Mouse (Mus musculus): ENCODE measurements around the gene Ifit2. TPM values are rescaled to one million over a fixed set of nuclear protein-coding genes. Genes with fewer than 3 reads are reported as not detected.

Gene Ifit2
- 1 to 10 TPM; 1.2 to 1.4 TPM for total RNA-seq (2021)
- long read RNA-seq, experiment 1 = 0 reads
- long read RNA-seq, experiment 2, partial matches to known transcripts = 2 of 2 reads
- long read RNA-seq, experiment 2, other reads (novel, unspliced or antisense) = 0 of 2 reads

DNA sequence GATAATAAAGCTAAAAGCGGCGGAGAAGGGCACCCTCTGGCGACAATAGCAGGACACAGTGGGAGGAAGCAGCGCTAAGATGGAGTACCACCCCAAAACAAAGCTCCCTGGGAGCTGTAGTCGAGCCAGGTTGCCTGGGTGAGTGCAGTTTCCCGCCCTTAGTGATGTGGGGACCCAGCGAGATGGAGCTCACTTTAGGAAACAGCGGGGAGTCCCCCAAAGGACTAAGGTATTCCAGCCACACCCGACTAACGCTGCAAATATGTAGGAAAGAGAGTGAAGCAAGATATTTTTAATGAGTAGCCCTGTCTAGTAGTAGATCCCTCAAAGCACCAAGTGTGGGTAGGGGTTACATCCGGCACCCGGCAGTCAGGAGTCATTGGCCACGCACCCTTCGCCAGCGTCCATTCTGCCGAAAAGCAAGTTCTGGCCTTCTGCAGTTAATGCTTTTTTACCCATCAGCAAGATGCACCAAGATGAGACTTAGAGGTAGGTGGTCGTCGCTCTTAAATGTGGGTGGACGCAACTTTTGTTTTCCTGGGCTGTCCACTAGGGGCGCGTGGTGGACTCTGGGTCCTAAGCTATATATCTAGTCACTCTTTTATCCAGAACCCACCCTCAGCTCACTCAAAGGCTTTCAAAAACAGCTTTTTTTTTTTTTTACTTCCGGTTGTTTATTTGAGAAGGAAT, at the start of gene Ifit2:
Ifit2 (plus strand) TSS at position 161 of the 690 bp plus-strand sequence.
- peak; percentile 49 to 57 for DNase-seq
- intact Hi-C loops (cut with DNase I) = no loop called here

DNA sequence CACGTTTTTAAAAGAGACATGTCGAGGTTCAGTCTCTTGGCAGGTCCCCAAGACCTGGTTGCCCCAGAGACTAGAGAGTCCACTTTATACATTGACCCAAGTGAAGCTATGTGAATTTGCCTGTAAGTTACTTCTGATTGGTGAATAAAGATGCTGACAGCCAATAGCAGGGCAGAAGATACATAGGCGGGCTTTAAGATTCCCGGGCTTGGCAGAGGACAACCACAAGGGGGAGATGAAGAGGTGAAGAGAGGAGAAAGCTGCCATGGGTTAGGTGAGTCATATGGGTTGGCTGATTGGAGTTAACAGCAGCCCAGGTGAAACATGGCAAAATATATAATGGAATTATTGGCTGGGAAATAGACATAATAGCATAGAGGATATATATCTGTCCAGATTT, 49.7 kb upstream of the Ifit2 start:
- intact Hi-C loops (cut with DNase I) = no loop called here
- peak; percentile 40 to 52 for DNase-seq

DNA sequence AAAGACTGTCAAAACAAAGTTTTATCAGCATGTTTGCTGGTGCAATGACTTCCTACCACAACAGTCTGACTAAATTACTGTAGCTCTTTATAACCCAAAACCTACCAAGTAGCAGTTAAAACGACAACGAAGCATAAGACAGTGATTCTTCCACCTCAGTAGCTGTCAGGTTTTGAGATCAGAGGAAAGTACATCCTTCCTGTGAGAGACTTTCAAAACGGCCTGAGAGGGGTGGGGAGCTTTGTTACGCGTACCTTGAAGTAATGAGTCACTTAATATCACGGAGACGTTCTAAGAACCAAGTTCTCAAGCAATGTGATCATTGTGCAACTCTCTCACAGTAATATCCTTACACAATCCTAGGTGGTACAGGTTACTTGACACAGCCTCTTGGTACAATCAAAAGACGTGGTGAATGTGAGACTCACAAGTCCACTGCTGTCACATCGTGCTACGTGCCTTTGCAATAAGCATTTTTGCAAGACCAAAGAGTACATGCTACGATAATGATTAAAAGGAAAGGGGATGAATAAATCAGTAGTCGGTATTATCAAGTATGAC, 45.3 kb upstream of the Ifit2 start:
- no peak for DNase-seq
- intact Hi-C loops (cut with DNase I) = no loop called here

DNA sequence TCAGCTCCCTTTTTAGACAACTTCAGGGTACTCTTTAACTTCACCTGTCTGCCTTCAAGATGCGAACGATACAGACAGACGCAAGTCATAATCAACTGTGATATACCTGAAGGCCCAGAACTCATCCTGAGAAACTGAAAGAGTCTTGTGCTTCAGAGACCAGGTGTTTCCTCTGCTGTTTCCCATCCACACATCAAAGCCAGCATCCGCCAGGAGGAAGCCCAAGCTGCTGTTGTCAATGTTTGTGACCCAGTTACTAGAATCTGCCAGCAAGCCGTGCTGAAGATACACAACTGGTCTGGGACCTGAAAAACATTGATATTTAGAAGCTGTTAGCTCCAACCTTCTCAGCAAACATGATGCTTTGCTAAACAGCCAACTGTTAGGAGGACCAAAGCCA, 39.8 kb upstream of the Ifit2 start:
- intact Hi-C loops (cut with DNase I) = no loop called here
- no peak for DNase-seq

DNA sequence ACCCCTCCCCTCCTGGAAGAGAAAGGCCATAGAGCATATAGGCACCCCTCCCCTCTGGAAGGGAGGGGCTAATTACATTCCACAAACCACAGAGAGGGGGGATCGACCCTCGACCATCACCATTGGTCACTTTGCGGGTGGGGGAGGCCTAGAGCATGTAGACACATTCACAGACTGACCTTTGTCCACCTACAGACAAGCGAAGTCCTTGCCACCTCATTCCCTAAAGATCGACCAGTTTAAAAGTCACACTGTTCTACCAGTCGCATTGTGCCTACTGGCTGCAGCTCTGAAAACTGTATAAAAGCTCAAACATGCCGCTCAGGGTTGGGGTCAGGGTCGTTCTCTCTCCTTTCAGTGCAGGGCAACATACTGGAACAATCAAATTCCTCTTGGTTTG, 39.0 kb upstream of the Ifit2 start:
- intact Hi-C loops (cut with DNase I) = no loop called here
- no peak for DNase-seq

DNA sequence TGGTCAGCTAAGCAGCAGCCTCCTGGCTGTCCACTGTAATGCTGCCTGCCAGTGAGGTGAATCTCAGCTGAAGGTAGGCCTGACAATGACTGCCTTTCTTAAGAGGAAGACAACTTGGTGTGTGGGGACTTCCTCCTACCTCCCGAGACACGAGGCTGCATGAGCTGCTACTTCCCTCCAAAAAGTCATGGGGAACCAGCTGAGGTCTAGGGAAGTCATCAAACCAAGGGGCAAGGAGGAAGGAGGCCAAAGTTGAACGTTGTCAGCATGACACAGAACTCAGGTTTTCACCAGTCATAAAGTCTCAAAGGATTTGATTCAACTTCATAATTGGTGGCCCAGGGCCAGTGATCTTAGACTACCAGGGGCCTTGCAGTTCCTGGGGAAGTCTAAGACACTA, 34.8 kb upstream of the Ifit2 start:
- intact Hi-C loops (cut with DNase I) = no loop called here
- no peak for DNase-seq

DNA sequence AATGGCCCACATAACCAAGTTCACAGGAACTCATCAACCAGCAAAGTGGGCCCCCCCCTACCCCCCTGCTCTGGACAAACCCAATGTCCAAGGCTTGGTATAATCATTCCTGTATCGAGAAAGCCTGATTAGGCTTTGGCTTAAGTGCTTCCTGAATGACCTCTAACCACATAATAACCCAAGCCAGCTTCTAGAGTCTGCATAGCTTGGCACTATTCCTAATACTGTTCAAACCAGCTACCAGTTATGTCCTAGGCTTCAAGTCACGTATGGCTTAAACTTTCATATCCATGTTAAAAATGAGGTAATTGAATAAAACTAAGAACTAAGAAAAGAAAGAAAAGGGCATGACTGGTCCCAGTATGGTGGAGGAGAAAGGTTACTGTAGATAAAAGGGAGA, 34.1 kb upstream of the Ifit2 start:
- intact Hi-C loops (cut with DNase I) = no loop called here
- no peak for DNase-seq

DNA sequence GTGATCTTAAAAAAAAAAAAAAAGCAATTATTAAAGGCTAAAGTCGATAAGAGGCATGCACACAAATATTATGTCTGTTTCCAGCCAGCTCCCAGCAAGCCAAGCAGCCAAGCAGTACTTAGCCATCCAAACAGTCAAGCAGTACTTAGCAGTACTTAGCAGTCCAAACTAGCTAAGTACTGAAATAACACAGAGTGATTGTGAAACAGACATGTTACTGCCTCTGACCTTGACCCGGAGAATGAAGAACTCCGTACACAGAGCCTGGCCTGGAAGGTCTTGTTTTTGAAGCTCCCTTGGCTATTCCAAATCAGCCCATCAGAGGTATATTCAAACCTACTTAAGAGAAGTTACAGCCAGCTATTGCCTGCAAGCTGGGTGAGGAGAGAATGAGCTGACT, 33.3 kb upstream of the Ifit2 start:
- no peak for DNase-seq
- intact Hi-C loops (cut with DNase I) = no loop called here

DNA sequence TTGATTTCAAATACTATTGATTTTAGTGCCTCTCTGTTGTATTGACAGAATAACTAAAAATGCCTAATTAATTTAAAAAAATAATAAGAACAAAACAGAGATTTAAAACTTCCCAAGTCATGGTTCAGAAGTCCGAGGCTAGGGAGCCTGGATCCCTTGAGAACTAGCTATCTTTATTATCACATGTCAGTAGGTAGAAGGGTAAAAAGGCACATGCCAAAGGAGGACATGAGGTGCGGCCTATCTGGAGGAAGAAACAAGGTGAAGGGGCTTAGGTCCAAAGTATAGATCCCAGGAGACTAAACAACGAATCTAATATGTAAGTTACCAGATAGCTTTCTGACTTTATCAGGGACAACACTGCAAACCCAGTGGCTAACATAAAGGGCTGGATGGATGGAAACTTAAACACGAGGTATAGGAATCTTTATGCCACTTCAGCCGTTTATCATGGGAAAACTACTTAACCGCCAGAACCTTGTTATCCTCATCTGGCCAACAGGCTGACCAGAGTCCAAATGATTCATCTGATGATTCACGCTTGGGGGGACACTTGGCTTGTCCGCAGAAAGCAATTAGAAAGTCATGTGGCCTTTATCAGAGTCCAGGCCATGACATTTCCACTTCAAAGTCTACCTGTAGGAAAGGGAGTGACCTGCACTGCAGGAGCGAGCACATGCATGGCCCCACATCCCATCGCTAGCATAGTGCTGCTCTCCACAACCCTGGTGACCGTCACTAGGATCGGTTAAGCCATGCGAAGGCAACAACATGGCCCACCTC, 32.5 kb upstream of the Ifit2 start:
- intact Hi-C loops (cut with DNase I) = no loop called here
- no peak for DNase-seq

DNA sequence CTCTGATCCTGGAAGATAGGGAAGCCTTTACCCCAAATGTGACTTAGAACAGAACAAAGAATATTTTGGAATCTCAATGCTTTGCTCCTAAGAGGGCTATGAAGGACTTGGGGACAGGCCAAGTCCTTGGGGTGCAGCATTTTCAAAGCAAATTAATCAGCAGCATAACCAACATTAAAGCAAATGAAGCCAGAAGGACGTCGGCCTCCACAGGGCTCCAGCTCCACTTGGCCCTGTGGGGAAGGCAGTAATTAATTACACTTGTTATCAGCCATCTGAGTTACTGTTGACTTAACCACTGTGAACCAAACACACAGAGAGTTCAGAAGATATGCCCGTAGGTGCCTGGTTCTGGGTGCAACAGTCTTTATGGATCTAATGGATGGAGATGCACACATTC, 31.7 kb upstream of the Ifit2 start:
- intact Hi-C loops (cut with DNase I) = no loop called here
- DNase-seq = no peak

DNA sequence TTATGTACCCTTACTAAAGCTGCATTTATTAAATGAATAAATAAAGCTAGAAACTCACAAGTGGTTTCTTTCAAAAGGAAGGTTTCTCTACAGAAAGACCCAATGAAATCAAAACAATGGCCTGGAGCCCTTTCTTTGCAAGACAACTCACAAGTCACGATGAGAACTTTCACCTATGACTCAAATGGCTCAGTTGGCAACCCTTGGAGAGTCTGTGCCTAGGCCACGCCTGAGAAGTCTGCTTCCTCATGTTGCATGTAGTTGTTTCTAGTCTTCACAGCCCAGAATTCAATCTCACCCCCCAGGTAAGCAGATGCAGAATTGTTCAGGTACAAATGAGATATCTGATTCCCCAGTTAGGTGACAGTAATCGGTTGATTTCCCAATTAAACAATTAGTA, 30.8 kb upstream of the Ifit2 start:
- intact Hi-C loops (cut with DNase I) = no loop called here
- no peak for DNase-seq

DNA sequence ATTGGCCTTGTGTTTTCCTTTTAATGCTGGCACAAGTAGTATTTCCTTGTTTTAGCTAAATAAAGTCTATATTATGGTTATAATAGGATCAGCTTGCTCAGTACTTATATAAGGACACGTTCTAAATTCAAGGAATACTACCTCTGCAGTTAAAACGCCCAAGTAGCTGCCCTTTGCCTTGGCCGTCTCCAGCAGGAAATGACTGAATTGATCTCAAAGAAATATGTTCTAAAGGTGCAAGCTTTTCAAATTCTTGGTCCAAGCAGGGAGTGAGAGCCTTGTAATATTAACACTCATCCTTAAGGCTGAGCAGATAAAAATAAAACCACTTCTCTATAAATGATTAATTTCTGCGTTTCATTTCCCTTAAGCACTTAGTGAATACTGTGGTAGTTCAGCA, 30.4 kb upstream of the Ifit2 start:
- no peak for DNase-seq
- intact Hi-C loops (cut with DNase I) = no loop called here

DNA sequence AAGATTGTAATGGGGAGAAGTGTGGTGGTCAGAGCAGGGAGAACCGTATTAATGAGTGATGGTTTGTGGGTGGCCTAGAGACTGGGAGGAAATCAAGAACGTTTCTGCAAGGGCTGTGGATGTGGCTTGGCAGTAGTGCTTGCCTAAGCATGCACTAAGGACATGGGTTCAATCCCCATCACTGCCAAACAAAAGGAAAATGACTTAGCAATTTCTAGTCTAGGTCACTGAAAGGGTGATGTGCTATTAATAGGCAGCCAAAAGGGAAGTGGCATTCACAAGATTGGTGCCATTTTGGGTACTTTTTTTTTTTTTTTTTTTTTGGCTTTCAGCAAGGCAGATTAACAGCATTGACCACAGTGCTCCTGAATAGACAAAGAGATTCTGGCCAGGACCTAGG, 29.1 kb upstream of the Ifit2 start:
- intact Hi-C loops (cut with DNase I) = no loop called here

DNA sequence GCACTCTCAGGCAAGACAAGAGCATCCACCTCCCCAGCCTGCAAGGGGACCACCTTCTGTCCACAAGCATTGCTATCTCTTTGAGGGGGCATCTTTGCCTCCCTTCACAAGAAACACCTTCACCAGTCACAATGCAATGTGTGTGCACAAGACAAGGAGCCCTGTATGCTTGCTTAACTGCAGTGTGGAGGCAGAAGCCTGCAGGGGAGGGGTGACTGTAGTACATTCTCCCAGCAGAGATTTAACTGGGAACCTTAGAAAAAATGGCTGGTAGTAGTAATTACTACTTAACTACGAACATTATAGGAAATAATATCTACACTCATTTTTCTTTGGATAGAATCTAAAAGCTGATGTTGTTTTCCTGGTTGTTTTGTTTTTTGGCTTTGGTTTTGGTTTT, 28.5 kb upstream of the Ifit2 start:
- intact Hi-C loops (cut with DNase I) = no loop called here
- no peak for DNase-seq

More for the DNA sequence above, 29.1 kb upstream of the Ifit2 start:
- no peak for DNase-seq

DNA sequence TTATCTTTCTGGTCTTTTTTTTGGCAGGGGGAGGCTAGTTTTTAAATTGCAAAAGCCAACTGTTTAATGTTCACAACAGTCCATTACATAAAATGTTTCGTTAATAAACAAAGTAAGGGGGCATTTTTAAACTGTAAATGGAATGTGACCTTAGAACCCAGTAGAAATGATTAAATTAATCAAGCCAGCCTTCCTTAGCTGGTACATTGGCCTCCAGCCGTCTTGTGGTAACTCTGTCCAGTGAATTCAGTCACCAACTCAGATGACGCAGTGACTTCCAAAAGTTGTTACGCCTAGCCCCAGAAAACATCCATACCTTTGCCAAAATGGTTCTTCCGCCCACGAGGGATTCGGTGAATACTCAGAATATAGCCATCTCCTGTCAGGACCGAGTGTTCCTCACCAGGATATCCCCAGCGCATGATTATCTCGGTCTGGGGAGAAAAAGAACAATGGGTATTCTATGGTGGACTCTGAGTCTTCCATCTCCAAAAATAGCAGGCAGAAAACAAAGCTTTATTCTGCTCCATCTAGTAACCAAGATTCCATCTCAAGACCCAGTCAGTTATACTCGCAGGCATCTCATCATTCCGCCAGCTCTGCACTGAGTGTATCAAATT, 27.3 kb upstream of the Ifit2 start:
- no peak for DNase-seq
- intact Hi-C loops (cut with DNase I) = no loop called here

DNA sequence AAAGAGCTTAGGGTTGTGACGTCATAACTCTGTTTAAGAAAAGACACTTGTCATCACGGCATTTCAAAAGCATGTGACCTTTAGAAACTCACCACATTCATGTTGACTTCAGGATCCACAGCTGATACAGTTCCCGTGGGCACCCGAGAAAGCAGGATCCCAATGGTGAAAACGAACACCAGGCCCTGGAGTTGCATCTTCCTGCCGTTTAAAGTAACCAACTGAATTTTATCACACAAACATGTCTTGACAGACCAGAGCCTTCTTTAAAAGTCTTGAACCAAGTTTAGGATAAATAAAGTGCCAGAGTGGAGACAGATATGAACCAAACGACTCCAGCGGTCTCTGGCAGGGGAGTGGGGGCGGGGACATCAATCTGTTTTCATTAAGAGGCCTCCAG, 25.8 kb upstream of the Ifit2 start:
- intact Hi-C loops (cut with DNase I) = no loop called here
- DNase-seq = no peak

DNA sequence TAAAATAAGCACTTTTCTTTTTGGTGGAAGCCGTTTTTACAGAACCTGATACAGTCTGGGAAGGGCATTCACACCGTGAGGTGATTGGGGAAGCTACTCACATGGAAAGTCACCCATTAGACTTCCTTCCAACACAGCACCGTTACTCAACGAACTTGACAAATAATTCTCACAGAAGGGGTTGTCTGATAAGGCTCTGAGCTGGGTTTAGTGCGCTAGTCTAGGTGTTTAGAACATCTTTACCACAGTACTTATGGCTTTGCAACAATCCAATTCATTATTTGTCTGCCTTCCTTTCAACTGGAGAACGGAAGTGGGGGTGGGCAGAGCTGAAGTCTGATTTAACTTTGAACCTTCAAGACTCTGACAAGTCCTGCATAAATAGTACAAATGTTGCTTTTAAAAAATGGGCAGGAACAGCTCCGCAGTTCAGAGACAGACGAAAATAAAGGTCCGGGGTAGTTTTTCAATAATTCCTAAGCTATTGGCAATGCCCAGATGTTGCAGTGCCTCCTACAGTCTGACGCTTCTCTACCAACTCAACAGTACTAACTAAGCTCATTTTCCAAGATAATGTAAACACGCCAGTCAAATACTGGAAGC, 24.1 kb upstream of the Ifit2 start:
- no peak for DNase-seq
- intact Hi-C loops (cut with DNase I) = no loop called here

DNA sequence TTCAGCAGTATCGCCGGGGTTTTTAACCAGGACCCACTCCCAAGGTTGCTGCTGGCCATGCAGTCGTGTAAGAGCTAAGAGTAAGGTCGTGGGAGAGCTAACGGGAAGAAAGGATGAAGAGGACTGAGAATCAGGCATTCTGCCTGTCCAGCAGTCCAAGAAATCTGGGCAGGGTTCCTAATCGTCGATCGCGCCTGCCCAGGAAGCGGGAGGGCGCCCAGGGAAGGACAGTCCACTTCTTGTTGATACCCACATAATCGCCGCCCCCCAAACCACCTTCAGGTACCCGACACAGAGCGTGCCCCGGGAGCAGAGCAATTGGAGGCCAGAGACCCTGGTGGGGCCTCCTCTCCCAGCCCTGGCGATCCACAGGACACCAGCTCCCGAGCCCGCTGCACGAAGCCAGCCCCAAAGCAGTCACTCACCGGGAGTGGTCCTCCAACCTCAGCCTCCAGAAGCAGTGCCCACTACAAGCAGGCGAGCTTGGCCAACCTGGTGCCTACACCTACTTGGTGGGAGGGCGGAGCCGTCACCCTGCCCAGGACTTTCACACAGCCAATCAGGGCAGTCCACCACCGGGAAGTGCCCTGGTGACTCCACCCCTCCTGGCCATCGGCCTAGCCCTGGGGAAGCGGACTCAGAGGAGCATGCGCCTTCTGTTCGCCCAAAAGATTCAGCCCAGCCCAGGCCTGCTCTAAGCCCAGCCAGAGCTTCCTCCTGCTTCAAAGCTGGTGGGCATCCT, 23.4 kb upstream of the Ifit2 start, which contains the start of gene Lipa:
Lipa (minus strand) TSS at position 534 of the 742 bp plus-strand sequence.
- intact Hi-C loops (cut with DNase I) = no loop called here
- peak; percentile 94 to 98 for DNase-seq

DNA sequence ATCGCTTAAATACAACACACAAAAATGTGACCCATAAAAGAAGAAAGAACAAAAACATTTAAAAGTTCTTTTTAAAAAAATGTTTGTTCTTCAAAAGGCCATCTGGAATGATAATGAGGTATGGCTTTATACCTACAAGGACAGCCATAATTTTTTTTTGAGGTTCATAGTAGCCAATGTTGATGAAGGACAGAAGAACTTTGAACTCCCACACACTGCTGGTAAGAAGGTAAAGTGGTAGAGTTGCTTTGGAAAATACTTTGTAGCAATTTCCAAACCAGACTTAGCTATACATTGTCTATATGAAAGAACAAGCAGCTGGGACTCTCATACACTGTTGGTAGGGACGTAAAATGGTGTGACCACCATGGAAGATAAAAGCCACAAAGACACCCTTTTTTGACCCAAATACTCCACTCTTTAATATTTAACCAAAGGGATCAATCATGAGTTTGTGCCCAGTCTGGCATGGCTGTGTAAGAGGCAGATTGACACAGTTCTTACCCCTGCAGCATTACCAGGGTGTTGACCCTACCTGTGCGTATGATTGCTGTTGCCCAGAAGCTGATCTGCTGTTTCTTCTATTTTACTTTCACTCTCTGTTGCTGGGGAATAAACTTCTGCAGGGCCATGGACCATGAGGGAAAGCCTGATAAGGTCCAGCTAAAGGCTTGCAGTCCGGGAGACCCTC, 18.3 kb upstream of the Ifit2 start:
- DNase-seq = no peak
- intact Hi-C loops (cut with DNase I) = no loop called here

DNA sequence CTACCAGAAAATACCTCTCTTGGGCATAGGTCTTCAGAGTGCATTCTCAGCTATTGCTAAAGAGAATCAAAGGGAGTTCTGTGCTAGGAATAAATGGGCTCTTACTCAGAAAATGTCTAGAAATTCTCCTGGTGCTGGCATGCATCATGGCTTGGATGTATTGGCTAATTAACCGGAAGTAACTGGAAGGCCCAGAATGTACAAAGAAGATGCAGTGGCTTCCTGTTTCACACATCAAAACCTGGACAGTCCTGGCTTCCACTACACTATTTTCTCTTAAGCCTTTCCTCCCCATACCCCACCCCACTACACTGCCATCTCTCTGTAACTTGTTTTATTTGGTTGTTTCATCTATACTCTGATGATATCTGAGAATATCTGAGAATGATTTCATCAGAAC, 11.1 kb upstream of the Ifit2 start:
- intact Hi-C loops (cut with DNase I) = no loop called here
- DNase-seq = no peak
